Mouse (Mus musculus) heart, adult 2 months (tissue): Measurements from ENCODE around the gene Galnt18. TPM values are rescaled to one million over a fixed set of nuclear protein-coding genes. Genes with fewer than 3 reads are reported as not detected.

Source experiments
- DNase-seq, 2 experiments: peaks; one replicate each; pipeline ENCODE4 v3.0.0; 2021
- H3K27ac ChIP-seq: fragments of 200-600 bp; 2 replicates; pipeline ENCODE4 v1.8.1; 2022
- H3K27me3 ChIP-seq: fragments of 200-500 bp; 2 replicates; pipeline ENCODE4 v1.6.1; 2012; ENCODE audit warnings: mild to moderate bottlenecking, low read length, inconsistent platforms, mixed read lengths; ENCODE audit not compliant: control insufficient read depth, insufficient read depth
- H3K36me3 ChIP-seq: fragments of 200-500 bp; 2 replicates; pipeline ENCODE4 v1.6.1; 2012; ENCODE audit warnings: low read length, inconsistent platforms; ENCODE audit not compliant: control insufficient read depth, insufficient read depth
- H3K4me1 ChIP-seq: fragments of 200-500 bp; 2 replicates; pipeline ENCODE4 v1.6.1; 2011; ENCODE audit warnings: low read length; ENCODE audit not compliant: control insufficient read depth, insufficient read depth
- H3K4me3 ChIP-seq: fragments of 200-600 bp; 2 replicates; pipeline ENCODE4 v1.8.1; 2022
- H3K79me2 ChIP-seq: fragments of 200-500 bp; replicated peaks from 2 replicates; pipeline ENCODE4 v1.6.1; 2012; ENCODE audit warnings: mild to moderate bottlenecking, inconsistent platforms, low read length, moderate library complexity, mixed read lengths; ENCODE audit not compliant: control insufficient read depth, insufficient read depth
- H3K9ac ChIP-seq: fragments of 200-500 bp; 2 replicates; pipeline ENCODE4 v1.6.1; 2012; ENCODE audit warnings: low read depth, mild to moderate bottlenecking, control low read depth, inconsistent platforms, low read length, mixed read lengths
- CTCF ChIP-seq: fragments of 200-600 bp; IDR thresholded peaks from 2 replicates; pipeline ENCODE4 v1.8.1; 2022; ENCODE audit warnings: antibody characterized with exemption, mild to moderate bottlenecking, moderate library complexity
- EP300 ChIP-seq: fragments of 200-500 bp; IDR thresholded peaks from 2 replicates; pipeline ENCODE4 v1.6.1; 2011; ENCODE audit warnings: low read depth, low read length, control low read depth; ENCODE audit not compliant: insufficient read depth
- POLR2A ChIP-seq: fragments of 200-500 bp; IDR thresholded peaks from 2 replicates; pipeline ENCODE4 v1.6.1; 2011; ENCODE audit warnings: mild to moderate bottlenecking, low read depth, low read length, control low read depth; ENCODE audit not compliant: insufficient read depth
- WGBS: fragments of 180-500 bp; shearing (Covaris S2); methylation state at CpG from one replicate; pipeline ENCODE4 v1.1.7; 2018; 5-methylcytosine and 5-hydroxymethylcytosine counted together
- intact Hi-C: fragments of 180-260 bp; cut with DNase I; formaldehyde crosslinking; loops from one replicate; pipeline ENCODE4 v1.15.1; 2025
- polyA plus RNA-seq: library from polyadenylated mRNA; depleted of rRNA; stranded (reverse); fragments of >200 nt; gene quantifications from 2 replicates; pipeline ENCODE4 v1.2.3, GENCODE M21; 2012
- total RNA-seq, 2 experiments: library from RNA; stranded (reverse); gene quantifications; 2 replicates each; pipeline ENCODE4 v1.2.3; 2021

The Galnt18 gene
- total and polyA plus RNA-seq, 3 experiments = 11.4 to 13.6 (median 12.1) TPM

DNA sequence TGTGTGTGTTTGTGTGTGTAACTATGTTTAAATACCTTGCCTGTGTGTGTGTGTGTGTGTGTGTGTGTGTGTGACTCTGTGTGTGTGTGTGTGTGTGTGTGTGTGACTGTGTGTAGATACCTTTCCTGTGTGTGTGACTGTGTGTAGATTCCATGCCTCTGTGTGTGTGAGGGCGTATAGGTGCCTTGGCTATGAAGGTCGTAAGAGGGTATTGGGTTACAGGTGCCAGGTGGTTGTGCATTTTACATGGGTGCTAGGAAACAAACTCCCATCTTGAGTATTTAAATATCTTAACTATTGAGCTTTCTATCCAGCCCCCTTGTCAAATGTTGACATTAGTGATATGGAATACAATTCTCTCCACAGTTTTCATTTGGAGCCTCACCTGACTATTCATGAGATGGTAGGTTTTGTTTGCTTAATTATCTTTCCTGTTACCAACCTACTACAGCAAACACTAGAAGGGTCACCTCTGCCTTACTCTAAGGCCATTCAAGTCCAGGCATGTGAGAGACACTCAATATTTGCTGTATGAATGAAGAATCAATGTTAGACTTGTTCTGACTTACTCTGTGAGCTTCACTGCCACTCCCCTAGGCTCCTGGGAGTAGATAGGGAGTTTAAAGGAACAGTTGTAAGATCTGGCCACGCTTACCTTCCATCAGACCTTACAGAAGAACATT, 250.7 kb downstream of the Galnt18 start:
- no peak overlapping the region for H3K4me3 ChIP-seq
- WGBS = 80% methylated on average over 3 of the region's 3 CpGs
- no peak overlapping the region for H3K9ac ChIP-seq
- no peak for DNase-seq
- no peaks in the 10 kb centered on the region for H3K27me3 ChIP-seq
- TF ChIP-seq EP300 (no peak), CTCF (no peak), POLR2A (no peak)
- intact Hi-C loops = no loop called here
- H3K4me1 ChIP-seq = peaks cover 2% of the 10 kb centered on the region; the same call in 1 of the 2 replicates
- no peak overlapping the region for H3K27ac ChIP-seq
- H3K36me3 ChIP-seq = peaks cover 6% of the 10 kb centered on the region
- no peaks in the 10 kb centered on the region for H3K79me2 ChIP-seq

DNA sequence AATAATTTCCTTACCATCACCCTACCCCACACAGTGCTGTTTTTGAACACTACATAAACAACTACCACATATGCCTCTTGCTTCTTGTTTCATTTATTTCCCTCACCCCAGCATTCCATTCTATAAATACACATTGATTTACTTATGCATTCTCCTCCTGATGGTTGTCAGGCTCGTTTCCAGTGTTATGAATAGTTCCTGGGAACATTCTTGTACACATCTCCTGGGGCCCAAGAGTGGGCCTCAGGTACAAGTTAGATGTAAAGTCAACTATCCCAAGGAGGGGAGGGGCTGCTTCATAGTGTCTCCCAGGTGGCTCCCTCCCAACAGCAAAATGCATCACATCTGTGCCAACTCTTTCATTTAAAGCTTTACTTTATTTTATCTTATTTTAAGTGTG, 251.3 kb downstream of the Galnt18 start:
- H3K79me2 ChIP-seq = no peaks in the 10 kb centered on the region
- H3K27ac ChIP-seq = no peak overlapping the region
- no peaks in the 10 kb centered on the region for H3K27me3 ChIP-seq
- H3K4me1 ChIP-seq = peaks cover 2% of the 10 kb centered on the region; the same call in 1 of the 2 replicates
- 28% methylated on average over 1 of the region's 1 CpGs for WGBS
- H3K9ac ChIP-seq = no peak overlapping the region
- TF ChIP-seq POLR2A (no peak), CTCF (no peak), EP300 (no peak)
- no peak for DNase-seq
- peaks cover 6% of the 10 kb centered on the region for H3K36me3 ChIP-seq
- H3K4me3 ChIP-seq = no peak overlapping the region
- intact Hi-C loops = no loop called here

DNA sequence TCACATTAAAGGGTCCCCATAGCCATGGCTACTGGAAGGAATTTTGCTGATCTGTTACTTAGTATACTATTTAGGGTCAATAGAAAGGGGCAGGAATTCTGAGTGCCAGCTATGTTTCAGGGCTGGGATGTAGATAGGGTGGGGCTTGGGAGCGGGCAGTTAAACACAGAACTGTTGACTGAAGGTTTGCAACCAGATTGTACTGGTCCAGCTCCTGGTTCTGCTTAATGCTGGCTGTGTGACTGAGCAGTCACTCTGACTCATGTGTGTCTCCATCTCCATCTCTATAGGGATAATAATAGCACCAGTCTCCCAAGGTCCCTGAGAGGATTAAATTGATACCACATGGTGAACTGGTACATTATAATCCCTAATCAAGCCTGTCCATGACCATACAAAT, 258.9 kb downstream of the Galnt18 start:
- intact Hi-C loops = no loop called here
- no peak for DNase-seq
- H3K4me3 ChIP-seq = no peak overlapping the region
- WGBS = 91% methylated on average over 1 of the region's 1 CpGs
- H3K4me1 ChIP-seq = no peaks in the 10 kb centered on the region
- no peaks in the 10 kb centered on the region for H3K36me3 ChIP-seq
- TF ChIP-seq EP300 = no peak
- H3K27me3 ChIP-seq = no peaks in the 10 kb centered on the region
- no peak overlapping the region for H3K27ac ChIP-seq
- H3K79me2 ChIP-seq = no peaks in the 10 kb centered on the region
- no peak overlapping the region for H3K9ac ChIP-seq

DNA sequence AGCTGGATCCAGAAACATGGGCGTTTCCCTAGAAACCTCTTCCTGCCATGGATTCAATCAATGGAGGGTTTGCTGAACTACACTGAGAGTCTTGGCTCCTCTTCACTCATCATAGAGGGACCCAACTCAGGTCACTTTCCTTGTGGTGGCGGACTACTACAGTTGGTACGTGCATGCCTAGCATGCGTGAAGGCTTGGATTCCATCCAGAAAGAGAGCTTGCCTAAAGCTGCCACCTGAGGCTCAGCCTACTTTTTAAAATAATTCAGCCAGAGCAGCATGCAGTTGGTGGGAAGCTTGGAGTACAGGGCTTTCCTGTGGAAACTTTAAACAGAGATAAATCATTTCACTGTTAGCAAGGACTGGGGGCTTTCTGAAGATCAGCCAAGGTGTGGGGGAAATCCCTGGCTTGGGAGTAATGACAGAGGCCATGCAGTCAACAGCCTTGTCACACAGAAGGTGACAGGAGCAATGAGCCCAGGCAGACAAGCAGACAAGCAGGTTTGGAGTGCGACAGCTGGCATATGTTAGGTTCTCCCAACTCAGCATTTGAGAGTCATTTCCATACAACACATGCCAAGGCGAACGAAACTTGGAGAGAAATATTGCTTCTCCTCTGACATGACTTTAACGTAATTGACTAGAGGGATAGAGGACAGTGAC, 261.1 kb downstream of the Galnt18 start:
- Histone ChIP-seq H3K36me3 (no peaks in the 10 kb centered on the region), H3K4me3 (no peak overlapping the region), H3K9ac (no peak overlapping the region), H3K27me3 (no peaks in the 10 kb centered on the region), H3K4me1 (no peaks in the 10 kb centered on the region), H3K79me2 (no peaks in the 10 kb centered on the region), H3K27ac (no peak overlapping the region)
- DNase-seq = no peak
- TF ChIP-seq CTCF (no peak), EP300 (no peak), POLR2A (no peak)
- intact Hi-C loops = no loop called here
- 56% methylated on average over 8 of the region's 8 CpGs for WGBS

GRCm38 (mm10) chr7:111516882-111517281, 262.9 kb downstream of the Galnt18 start:
- WGBS = 77% methylated on average over 1 of the region's 1 CpGs
- no peaks in the 10 kb centered on the region for H3K79me2 ChIP-seq
- H3K36me3 ChIP-seq = no peaks in the 10 kb centered on the region
- H3K9ac ChIP-seq = no peak overlapping the region
- H3K27ac ChIP-seq = no peak overlapping the region
- no peak for DNase-seq
- TF ChIP-seq CTCF = no peak
- no peak for TF ChIP-seq EP300
- no peak for TF ChIP-seq POLR2A
- H3K4me1 ChIP-seq = no peaks in the 10 kb centered on the region
- H3K4me3 ChIP-seq = no peak overlapping the region
- no peaks in the 10 kb centered on the region for H3K27me3 ChIP-seq
- intact Hi-C loops = no loop called here

- H3K27ac ChIP-seq = no peak overlapping the region
- intact Hi-C loops = no loop called here
- 94% methylated on average over 2 of the region's 2 CpGs for WGBS
Observed at GRCm38 (mm10) chr7:111515471-111515870, 264.3 kb downstream of the Galnt18 start.

More at GRCm38 (mm10) chr7:111515471-111515870, 264.3 kb downstream of the Galnt18 start:
- no peaks in the 10 kb centered on the region for H3K36me3 ChIP-seq
- DNase-seq = no peak
- no peaks in the 10 kb centered on the region for H3K4me1 ChIP-seq
- H3K27me3 ChIP-seq = no peaks in the 10 kb centered on the region
- no peak for TF ChIP-seq POLR2A
- no peak for TF ChIP-seq CTCF
- TF ChIP-seq EP300 = no peak
- no peaks in the 10 kb centered on the region for H3K79me2 ChIP-seq
- H3K9ac ChIP-seq = no peak overlapping the region
- no peak overlapping the region for H3K4me3 ChIP-seq
